Mouse (Mus musculus) olfactory bulb, adult 2 months (tissue): ENCODE results near the gene Aqr.

Source experiments
- CTCF ChIP-seq: fragments of 200-500 bp; IDR thresholded peaks from 2 replicates; pipeline ENCODE4 v1.5.1; 2012; ENCODE audit warnings: low read depth, mild to moderate bottlenecking, low read length, moderate library complexity; ENCODE audit not compliant: insufficient read depth
- POLR2A ChIP-seq: fragments of 200-500 bp; IDR thresholded peaks from 2 replicates; pipeline ENCODE4 v1.6.1; 2012; ENCODE audit warnings: mild to moderate bottlenecking, low read depth, low read length, moderate library complexity; ENCODE audit not compliant: insufficient read depth

DNA sequence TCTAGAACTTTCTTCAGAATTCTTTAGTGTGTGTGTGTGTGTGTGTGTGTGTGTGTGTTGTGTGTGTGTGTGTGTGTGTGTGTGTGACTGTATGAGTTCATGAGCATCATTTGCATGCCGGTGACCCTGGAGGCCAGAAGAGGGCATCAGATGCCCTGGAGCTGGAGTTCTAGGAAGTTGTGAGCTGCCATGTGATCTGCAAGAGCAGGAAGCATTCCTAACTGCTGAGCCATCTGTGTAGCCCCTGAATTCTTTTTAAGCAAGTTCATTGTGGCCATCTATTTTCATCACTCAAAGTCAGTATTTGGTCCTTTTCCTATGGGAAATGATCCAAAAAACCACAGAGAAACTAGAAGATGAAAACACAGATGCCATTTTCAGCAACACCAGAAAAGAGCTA, 92.1 kb downstream of the Aqr start:
- no peak for TF ChIP-seq POLR2A
- no peak for TF ChIP-seq CTCF
